Mouse (Mus musculus): ENCODE results near the gene Smim12.

The Smim12 gene

DNA sequence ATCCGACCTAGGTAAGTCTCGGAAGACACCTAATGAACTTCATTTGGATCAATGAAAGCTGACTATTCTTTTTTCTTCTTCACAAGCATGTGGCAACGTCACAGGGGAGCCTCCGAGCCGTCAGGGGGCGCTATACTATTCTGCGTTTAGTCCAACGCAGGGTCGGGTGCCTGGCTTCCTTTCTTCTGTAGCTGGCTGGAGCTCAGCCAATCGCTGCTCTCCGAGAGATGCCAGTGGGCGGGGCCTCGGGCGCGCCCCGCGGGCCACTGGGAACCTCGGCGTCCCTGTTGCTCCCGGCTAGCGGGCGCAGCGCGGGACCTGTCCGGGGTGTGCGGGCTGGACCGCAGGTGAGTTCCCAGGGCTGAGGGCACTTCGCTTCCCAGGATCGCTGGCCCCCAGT, at the start of gene Smim12:
TSS of gene Smim12 (plus strand) at position 233 of the 400 bp plus-strand sequence.
- peak; percentile 98 for DNase-seq

DNA sequence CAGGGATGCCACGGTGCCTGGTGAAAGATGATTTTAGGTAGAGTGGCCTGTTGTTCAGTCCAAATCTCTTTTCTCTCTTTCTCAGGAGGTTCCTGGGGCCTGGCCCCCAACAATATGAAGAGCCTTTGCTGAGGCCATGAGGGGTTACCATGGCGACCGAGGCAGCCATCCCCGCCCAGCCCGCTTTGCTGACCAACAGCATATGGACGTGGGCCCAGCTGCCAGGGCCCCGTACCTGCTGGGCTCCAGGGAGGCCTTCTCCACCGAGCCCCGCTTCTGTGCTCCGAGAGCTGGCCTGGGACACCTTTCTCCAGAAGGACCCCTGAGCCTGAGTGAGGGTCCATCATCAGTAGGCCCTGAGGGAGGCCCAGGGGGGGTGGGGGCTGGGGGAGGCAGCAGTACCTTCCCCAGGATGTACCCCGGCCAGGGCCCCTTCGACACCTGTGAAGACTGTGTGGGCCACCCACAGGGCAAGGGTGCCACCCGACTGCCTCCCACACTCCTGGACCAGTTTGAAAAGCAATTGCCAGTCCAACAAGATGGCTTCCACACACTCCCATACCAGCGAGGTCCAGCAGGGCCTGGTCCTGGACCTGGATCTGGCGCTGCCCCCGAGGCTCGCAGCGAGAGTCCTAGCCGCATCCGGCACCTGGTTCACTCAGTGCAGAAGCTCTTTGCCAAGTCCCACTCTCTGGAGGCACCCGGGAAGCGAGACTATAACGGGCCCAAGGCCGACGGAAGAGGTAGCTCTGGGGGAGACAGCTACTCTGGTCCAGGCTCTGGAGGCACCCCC, 48.9 kb upstream of the Smim12 start:
- DNase-seq, result no peak

DNA sequence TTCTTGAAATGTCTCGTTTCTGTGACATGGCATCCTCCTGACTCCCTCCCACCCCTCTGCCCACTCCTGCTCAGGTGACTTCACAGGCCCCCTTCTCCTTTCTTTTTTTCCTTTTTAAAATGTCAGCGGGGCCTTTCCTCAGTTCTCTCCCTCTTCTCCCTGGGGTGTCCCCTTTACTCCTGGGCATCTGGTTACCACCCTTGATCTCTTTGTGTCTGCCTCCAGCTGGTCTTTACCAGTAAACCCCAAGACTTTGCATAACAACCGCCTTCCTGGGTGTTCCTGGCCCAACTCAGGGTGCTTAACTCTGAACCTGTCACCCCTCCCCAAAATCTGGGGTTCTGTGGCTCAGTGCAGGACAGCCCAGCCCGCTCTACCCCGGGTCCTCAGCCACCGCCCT, 45.0 kb upstream of the Smim12 start:
- no peak for DNase-seq

- DNase-seq, result no peak
Measured at GRCm38 (mm10) chr4:127199406-127199805, 44.2 kb upstream of the Smim12 start.

DNA sequence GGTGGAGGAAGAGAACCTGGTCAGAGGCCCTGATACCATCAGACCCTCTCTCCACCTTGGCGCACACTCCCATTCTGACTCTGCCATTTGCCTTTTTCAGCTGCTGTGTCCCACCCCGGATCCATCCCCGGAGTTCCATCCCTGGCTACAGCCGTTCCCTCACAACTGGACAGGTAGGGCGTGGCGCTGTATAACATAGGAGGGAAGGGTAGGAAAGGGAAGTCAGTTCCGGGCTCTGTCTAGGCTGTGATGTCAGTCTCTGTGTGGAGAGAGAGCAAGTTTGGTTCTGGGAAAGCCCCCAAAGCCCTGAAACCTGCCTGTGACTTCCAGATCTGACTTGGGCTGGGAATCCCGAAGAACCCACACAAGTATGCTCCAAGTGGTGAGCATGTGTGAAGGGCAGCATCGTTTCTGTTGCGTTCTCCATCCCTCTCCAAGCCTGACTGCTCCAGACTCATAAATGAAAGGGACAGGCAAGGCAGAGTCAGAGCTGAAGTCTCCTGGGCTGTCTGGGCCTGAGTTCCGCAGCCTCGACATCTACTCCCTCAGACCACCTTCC, 43.3 kb upstream of the Smim12 start:
- DNase-seq, result no peak

DNA sequence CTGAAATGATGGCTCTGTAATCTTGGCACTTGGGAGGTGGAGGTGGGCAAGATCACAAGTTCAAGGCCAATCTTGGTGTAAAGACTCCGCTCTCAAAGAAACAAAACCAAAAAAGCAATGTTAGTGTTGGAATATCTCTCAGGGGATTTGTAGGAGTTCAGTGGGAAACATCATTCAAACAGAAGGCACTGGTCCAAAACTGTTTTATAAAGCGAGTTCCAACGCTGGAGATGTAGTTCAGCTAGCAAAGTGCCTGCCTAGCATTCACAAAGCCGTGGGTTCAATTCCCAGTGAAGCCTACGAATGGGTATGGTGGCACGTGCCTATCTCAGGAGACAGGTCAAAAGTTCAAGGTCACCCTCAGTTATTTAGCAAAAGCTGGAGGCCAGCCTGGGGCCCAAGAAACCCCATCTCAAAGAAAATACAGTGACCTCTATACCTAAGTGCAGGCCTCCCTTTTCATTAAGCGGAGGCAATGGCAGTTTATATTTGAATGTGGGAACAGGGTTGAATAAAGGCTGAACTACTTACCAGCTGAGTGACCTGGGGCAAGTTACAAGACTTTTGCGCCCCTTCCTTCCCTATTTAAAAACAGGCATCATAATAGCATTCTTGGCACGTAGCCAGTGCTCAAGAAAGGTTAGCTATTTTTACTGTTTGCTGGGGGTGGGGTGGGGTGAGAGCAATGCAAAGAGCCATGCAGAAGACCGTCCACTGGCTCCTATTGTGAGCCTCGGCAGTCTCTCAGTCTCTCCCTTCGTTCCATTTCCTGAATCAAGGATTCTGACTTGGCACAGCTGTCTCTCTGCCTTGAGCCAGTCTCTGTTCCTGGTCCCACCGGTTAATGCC, 42.6 kb upstream of the Smim12 start:
- DNase-seq, result no peak

GRCm38 (mm10) chr4:127203081-127203480, 40.5 kb upstream of the Smim12 start:
- no peak for DNase-seq

DNA sequence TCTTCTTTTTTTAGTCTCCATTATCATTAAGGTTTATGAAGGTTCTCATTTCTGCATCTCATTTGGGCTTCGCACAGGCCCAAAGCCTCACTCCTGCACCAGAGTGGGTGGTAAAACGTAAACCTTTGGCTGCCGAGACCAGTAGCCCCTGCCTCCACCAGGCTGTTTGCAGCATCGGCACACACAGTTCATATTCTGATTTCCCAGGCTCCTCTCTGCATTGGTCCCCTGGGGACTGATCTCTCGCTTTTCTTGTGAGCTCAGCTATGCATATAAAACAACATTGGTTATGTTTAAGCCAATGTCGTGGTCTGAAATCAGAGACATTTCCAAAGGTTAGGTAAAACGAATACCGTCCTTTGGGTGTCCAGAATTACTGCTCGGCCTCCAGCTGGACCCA, 32.3 kb upstream of the Smim12 start:
- no peak for DNase-seq

DNA sequence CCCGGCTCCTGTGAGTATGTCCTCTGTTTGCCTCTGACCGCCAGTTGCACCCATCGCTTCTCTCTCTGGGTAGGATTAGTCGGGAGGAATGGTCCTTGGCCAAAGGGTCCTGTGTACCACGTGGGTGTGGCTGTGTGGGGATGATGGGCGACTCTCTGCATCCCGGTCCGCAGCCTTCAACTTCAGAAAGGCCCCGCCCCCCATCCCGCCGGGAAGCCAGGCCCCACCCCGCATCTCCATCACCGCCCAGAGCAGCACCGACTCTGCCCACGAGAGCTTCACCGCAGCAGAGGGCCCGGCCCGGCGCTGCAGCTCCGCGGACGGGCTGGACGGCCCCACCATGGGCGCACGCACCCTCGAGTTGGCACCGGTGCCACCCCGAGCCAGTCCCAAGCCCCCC, 29.1 kb upstream of the Smim12 start:
- no peak for DNase-seq

DNA sequence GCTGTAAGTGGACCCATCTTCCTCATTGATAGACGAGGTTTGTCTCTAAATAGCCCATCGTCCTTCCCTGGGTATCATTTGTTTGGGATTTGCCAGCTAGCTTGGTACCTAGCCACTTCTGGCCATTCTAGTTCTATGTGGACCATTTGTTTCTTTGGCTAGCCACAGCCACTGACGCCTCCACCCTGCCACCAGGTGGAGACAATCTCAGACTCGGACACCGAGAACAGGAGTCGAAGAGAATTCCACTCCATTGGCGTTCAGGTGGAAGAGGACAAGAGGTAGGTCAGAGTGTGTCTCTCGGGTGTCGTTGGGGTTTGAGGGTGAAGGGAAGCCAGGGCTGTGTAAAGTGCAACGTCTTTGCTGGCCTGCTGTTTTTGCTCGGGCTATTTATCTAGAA, 28.5 kb upstream of the Smim12 start:
- DNase-seq, result no peak

GRCm38 (mm10) chr4:127215799-127216198, 27.8 kb upstream of the Smim12 start:
- no peak for DNase-seq

DNA sequence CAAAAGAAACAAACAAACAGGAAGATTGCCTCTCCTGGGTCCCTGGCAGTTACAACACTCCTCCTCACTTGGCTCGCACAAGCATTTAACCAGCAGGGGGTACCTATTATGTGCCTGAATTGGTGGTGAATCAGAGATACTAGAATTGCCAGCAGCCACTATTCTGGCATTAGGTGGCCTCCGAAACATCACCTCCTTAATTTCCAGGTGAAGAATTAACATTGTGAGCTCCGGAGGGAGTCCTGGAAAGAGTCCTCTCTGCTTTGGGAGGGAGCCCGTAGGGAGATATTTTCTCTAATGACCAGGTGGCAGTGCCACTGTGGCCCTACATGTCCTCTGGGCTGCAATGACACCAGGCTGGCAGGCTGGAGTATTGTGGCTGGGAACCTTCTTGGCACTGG, 27.3 kb upstream of the Smim12 start:
- DNase-seq, result peak; percentile 63

DNA sequence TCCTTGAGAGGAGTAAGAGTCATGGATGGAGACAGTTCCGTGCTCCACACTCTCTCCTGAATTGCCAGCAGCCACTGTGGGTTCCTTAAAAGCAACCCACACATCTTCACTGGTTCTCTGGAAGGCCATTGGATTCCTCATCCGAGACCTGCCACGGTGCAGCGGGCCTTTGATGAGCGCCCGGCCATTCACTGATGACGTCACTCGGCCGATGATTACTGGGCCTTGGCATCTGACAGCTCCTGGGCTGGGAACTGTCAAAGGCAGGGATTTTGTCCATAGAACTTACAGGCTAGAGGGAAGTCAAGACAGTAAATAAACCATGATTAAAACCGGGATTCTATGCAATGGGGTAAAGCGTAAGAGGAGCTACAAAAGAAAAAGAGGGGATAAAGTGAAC, 26.5 kb upstream of the Smim12 start:
- DNase-seq, result no peak

DNA sequence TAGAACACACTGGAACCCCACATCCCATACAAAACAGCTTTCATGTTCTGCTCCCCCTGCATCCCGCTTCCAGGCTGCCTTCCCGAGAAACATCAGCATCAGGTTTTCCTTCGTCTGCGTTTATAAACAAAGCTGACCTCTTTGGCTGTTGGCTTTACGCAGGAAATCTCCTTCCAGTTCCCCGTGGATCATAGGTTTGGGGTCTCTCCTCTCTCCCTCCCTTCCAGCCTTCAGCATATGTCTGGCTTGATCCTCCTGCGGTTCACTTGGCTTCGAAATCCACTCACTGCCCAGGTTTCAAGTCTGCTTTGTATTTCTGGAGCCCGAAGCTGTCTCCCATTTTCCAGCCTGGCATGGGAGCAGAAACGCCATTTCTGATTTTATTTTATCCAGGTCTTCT, 20.3 kb upstream of the Smim12 start:
- DNase-seq, result peak; percentile 62

DNA sequence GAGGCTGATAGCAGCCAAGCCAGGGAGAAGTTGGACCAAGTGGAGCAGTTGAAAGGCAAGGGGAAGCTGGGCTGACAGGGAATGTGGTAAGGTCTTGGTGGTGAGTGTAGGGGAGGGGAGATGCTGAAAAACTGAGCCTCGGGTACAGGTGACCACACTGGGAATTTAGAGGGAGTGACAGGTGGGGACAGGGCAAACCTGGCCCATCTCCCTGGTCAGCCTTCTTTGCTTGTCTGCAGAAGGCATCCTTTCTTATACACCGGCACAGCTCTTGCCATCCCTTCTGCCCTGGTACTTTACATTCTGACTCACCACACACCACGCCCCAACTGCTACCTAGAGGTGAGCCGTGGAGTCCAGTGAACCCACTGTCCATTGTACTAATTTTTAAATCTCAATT, 19.8 kb upstream of the Smim12 start:
- DNase-seq, result no peak

- DNase-seq, result no peak
Measured at GRCm38 (mm10) chr4:127224444-127225100, 19.0 kb upstream of the Smim12 start.

DNA sequence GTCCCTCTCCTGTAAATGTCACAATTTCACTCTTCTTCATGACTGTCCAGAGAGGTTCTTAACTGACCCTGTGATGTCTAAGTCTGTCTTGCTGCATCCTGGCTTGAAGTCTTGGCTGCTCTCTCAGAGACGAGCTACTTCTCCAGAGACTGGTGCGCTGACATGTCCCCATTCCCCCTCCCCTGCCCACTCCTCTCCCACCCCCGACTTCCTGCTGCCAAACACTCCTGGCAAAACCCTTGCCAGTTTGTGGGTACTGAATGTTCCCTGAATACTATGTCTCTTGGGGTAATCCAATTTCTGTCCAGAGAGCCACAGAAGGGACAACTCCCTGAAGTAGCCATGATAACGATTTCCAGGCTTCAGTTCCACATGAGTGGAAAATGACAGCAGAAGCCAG, 17.5 kb upstream of the Smim12 start:
- no peak for DNase-seq

- no peak for DNase-seq
Measured at GRCm38 (mm10) chr4:127227051-127227673, 16.4 kb upstream of the Smim12 start.

GRCm38 (mm10) chr4:127232028-127232427, 11.6 kb upstream of the Smim12 start:
- peak; percentile 86 for DNase-seq

GRCm38 (mm10) chr4:127232551-127232950, 11.0 kb upstream of the Smim12 start:
- no peak for DNase-seq

- DNase-seq, result peak; percentile 54
Measured at GRCm38 (mm10) chr4:127233416-127234125, 10.0 kb upstream of the Smim12 start.
